Mouse (Mus musculus): Measurements from ENCODE around the gene Timd2.

- TF ChIP-seq CTCF (IDR thresholded peaks at IDR 0.05; ENCODE audit: low read depth, low read length) (no peak), POLR2A (IDR thresholded peaks at IDR 0.05; ENCODE audit: extremely low read depth, insufficient read depth, low read length) (no peak)
These were observed 43.6 kb downstream of the Timd2 start for GRCm38 (mm10) chr11:46663215-46663614.

All from liver, adult 2 months (tissue).